Mouse (Mus musculus) olfactory bulb, adult 2 months (tissue): ENCODE results near the gene Cyb5r3. TPM values are rescaled to one million over a fixed set of nuclear protein-coding genes. Genes with fewer than 3 reads are reported as not detected.

Source experiments
- H3K27ac ChIP-seq: fragments of 200-500 bp; 2 replicates; pipeline ENCODE4 v1.5.1; 2012; ENCODE audit warnings: low read depth, low read length; ENCODE audit not compliant: insufficient read depth
- H3K4me1 ChIP-seq: fragments of 200-500 bp; 2 replicates; pipeline ENCODE4 v1.6.1; 2012; ENCODE audit warnings: low read length; ENCODE audit not compliant: control insufficient read depth, insufficient read depth
- H3K4me3 ChIP-seq: fragments of 200-500 bp; 2 replicates; pipeline ENCODE4 v1.5.1; 2012; ENCODE audit warnings: mild to moderate bottlenecking, low read depth, low read length, moderate library complexity; ENCODE audit not compliant: insufficient read depth
- CTCF ChIP-seq: fragments of 200-500 bp; IDR thresholded peaks from 2 replicates; pipeline ENCODE4 v1.5.1; 2012; ENCODE audit warnings: low read depth, mild to moderate bottlenecking, low read length, moderate library complexity; ENCODE audit not compliant: insufficient read depth
- POLR2A ChIP-seq: fragments of 200-500 bp; IDR thresholded peaks from 2 replicates; pipeline ENCODE4 v1.6.1; 2012; ENCODE audit warnings: mild to moderate bottlenecking, low read depth, low read length, moderate library complexity; ENCODE audit not compliant: insufficient read depth
- WGBS: fragments of 180-500 bp; shearing (Covaris S2); methylation state at CpG from one replicate; pipeline ENCODE4 v1.1.7; 2018; 5-methylcytosine and 5-hydroxymethylcytosine counted together
- polyA plus RNA-seq: library from polyadenylated mRNA; stranded (reverse); fragments of >200 nt; gene quantifications from 2 replicates; pipeline ENCODE4 v1.2.4, GENCODE M21; 2012; ENCODE audit warnings: low replicate concordance; ENCODE audit not compliant: missing spikeins, insufficient read depth, insufficient read length

Cyb5r3 gene
- polyA plus RNA-seq, 1 experiment, result not detected

DNA sequence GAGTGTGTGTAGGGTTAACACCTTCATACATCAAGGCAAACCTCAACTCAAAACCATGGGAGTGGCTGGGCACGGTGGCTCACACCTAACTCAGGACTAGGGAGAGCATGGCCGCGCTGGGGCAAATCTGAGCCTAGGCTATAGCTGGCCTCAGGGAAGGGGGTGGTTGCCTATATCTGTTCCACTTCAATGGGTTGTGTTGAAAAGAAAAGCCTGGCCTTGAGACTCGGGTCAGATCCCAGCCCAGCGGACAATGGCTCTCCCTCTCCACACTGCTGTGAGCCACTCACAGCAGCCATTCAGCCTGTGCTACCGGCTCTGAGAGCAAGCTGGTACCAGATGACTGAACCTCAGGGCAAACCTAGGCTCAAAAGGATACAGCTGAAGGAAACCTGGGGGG is 57.3 kb downstream of the Cyb5r3 start:
- no peak overlapping the region for H3K27ac ChIP-seq
- no peak for TF ChIP-seq CTCF
- no peak for TF ChIP-seq POLR2A
- WGBS, result 57% methylated on average over 6 of the region's 6 CpGs
- no peak overlapping the region for H3K4me3 ChIP-seq
- H3K4me1 ChIP-seq, result peaks cover 11% of the 10 kb centered on the region

DNA sequence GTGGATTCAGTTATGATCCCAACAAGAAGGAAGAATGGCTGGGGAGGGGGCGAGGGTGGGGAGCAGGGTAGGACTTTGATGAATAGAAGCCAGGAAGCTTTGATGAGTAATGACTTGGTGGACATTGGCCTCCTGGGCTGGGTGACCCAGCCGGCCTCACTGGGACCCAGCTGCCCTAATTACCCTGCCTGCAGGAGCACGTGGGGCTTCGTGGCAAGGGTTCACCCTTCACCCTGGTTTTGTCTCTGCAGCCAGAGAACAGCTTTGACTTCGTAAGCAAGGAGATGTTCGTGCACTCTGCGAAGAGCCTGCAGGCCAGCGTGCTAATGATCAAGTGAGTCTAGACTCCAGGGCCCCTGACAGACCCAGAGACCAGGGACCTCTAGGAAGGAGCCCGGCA is 58.3 kb downstream of the Cyb5r3 start:
- 78% methylated on average over 9 of the region's 9 CpGs for WGBS
- Histone ChIP-seq H3K4me1 (peaks cover 11% of the 10 kb centered on the region), H3K27ac (no peak overlapping the region), H3K4me3 (no peak overlapping the region)
- TF ChIP-seq CTCF, result no peak
- TF ChIP-seq POLR2A, result no peak

- TF ChIP-seq CTCF, result peak; percentile 74
- no peak for TF ChIP-seq POLR2A
- WGBS, result 8% methylated on average over 11 of the region's 11 CpGs
- H3K4me1 ChIP-seq, result peaks cover 5% of the 10 kb centered on the region
- no peak overlapping the region for H3K27ac ChIP-seq
- no peak overlapping the region for H3K4me3 ChIP-seq
Measured at GRCm38 (mm10) chr15:83112898-83113297, 59.5 kb downstream of the Cyb5r3 start.

DNA sequence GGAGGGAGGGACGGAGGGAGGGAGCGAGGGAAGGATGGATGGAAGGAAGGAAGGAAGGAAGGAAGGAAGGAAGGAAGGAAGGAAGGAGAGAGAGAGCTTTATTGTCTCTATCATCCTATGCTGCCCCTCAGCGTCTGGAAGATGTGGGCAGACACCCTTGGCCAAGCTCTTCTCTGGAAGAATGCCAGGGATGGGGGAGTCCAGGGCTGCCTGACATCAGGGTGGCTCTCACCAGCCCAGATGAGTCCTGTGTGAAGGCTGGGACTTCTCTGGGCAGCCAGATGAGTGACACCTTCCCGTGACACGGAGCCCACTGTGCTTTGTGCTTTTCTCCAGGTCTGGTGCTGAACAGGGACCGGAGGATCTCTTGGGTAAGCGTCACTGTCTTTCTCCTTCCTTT is 60.5 kb downstream of the Cyb5r3 start:
- peaks cover 5% of the 10 kb centered on the region for H3K4me1 ChIP-seq
- no peak overlapping the region for H3K4me3 ChIP-seq
- no peak for TF ChIP-seq CTCF
- no peak for TF ChIP-seq POLR2A
- WGBS, result 87% methylated on average over 7 of the region's 7 CpGs
- no peak overlapping the region for H3K27ac ChIP-seq

DNA sequence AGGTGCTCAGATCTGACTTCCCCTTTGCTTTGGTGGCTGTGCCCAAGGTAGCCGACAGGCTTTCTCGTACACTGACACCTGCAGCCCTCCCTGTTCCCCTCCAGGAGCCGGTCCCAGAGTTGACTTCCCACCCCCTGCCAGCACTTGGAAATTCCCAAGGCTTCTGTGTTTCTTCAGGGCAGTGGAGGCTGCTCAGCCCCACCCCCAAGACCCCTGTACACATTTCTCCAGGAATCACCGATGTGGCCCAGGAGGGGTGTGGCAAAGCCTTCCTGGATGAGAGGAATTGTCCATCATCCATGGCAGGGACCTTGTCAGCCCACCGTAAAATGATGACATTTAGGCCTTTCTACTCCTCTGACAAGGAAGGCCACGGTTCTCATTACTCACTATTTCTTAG is 61.1 kb downstream of the Cyb5r3 start:
- WGBS, result 76% methylated on average over 6 of the region's 6 CpGs
- no peak for TF ChIP-seq CTCF
- no peak for TF ChIP-seq POLR2A

GRCm38 (mm10) chr15:83107814-83108213 is 64.6 kb downstream of the Cyb5r3 start:
- Histone ChIP-seq H3K27ac (no peak overlapping the region), H3K4me1 (peaks cover 2% of the 10 kb centered on the region), H3K4me3 (no peak overlapping the region)
- TF ChIP-seq POLR2A, result no peak
- TF ChIP-seq CTCF, result no peak
- WGBS, result 70% methylated on average over 6 of the region's 6 CpGs

More for the DNA sequence above, 61.1 kb downstream of the Cyb5r3 start:
- no peak overlapping the region for H3K27ac ChIP-seq
- peaks cover 5% of the 10 kb centered on the region for H3K4me1 ChIP-seq
- H3K4me3 ChIP-seq, result no peak overlapping the region

DNA sequence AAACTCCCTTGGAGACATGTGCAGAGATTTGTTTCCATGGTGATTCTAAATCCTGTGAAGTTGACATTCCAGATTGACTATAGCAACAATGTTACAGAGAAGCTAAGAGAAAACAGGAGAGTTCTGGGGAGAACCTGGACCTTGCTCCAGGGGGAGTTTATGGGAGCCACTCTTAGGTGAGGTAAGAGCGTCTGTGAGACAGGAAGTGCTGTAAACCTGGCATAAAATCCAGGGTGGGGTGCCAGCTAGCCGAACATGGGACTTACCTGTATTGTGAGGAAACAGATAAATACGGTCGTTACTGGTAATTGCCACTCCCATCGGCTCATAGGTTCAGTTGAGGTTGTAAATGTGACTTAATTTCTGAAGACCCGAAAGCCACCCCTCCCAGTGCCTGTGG is 66.0 kb downstream of the Cyb5r3 start:
- 84% methylated on average over 6 of the region's 6 CpGs for WGBS
- no peak overlapping the region for H3K27ac ChIP-seq
- H3K4me1 ChIP-seq, result peaks cover 4% of the 10 kb centered on the region; the same call in 1 of the 2 replicates
- no peak for TF ChIP-seq CTCF
- TF ChIP-seq POLR2A, result no peak
- H3K4me3 ChIP-seq, result no peak overlapping the region

Other genes starting within 250 kb of the Cyb5r3 start
- gene Tcf20, start 184.7 kb downstream of the Cyb5r3 start, polyA plus RNA-seq, result 82.1 TPM in 1 of 2 replicates, not detected in the other
- not detected in 2 replicates for gene Nfam1, start 139.3 kb downstream of the Cyb5r3 start, polyA plus RNA-seq
- not detected in 2 replicates for gene Serhl, start 83.1 kb downstream of the Cyb5r3 start, polyA plus RNA-seq
- gene Rrp7a, start 49.8 kb downstream of the Cyb5r3 start, polyA plus RNA-seq, result not detected in 2 replicates
- gene Poldip3, start 23.2 kb downstream of the Cyb5r3 start, polyA plus RNA-seq, result not detected in 2 replicates
- not detected in 2 replicates for gene A4galt, start 79.2 kb upstream of the Cyb5r3 start, polyA plus RNA-seq
- not detected in 2 replicates for gene Arfgap3, start 177.7 kb upstream of the Cyb5r3 start, polyA plus RNA-seq